Comparison of ENCODE assay signal across 8 mouse cellular contexts in genomic region chr7:112400175-112400574, GRCm38 (mm10). TPM values are rescaled to one million over a fixed set of nuclear protein-coding genes. Genes with fewer than 3 reads are reported as not detected.
A peak's percentile ranks its signal among the peaks of the same experiment; 100 is the strongest.
DNase-seq lines count a peak whose midpoint lies in the region; ATAC-seq and TF ChIP-seq lines count a peak whose summit lies in the region.

No protein-coding gene starts in this region.

- H3K27me3 ChIP-seq in forebrain, embryonic 15.5 days: no peaks in the 10 kb centered on the region; the same call in 1 of the 2 replicates
- peaks cover 9% of the 10 kb centered on the region; the same call in 1 of the 2 replicates for H3K27me3 ChIP-seq in hindbrain, embryonic 10.5 days (ENCODE audit: insufficient read depth, poor library complexity, severe bottlenecking)
- no peaks in the 10 kb centered on the region for H3K27me3 ChIP-seq in small intestine, adult 2 months (ENCODE audit: control insufficient read depth, insufficient read depth, low read length)

- no peak for TF ChIP-seq POLR2A in small intestine, adult 2 months (IDR thresholded peaks at IDR 0.05; ENCODE audit: low read depth, low read length)

- peaks cover 12% of the 10 kb centered on the region for H3K4me1 ChIP-seq in forebrain, embryonic 15.5 days
- H3K4me1 ChIP-seq in hindbrain, embryonic 10.5 days (replicated peaks): peaks cover 26% of the 10 kb centered on the region
- H3K4me1 ChIP-seq in small intestine, adult 2 months (ENCODE audit: control insufficient read depth, insufficient read depth, insufficient read length, low read length): no peaks in the 10 kb centered on the region; the same call in 1 of the 2 replicates

- DNase-seq in layer of hippocampus, adult 11-12 months (ENCODE audit: low spot score): peak; percentile 57
- DNase-seq in layer of hippocampus, adult 9-10 months (ENCODE audit: low spot score): no peak
- peak; percentile 54 for DNase-seq in cerebellum, adult 11-12 months
- peak; percentile 85 for DNase-seq in hindbrain, embryonic 10.5 days (ENCODE audit: low spot score)
- peak; percentile 82 to 84 for DNase-seq in layer of hippocampus, postnatal 10 days (ENCODE audit: low spot score in 2 of 2)

- TF ChIP-seq CTCF in small intestine, adult 2 months (IDR thresholded peaks at IDR 0.05; ENCODE audit: extremely low read depth, insufficient read length, insufficient replicate concordance, low read depth, low read length): peak; percentile 86; the same call in 1 of the 2 replicates

- no peaks in the 10 kb centered on the region for H3K36me3 ChIP-seq in forebrain, embryonic 15.5 days
- H3K36me3 ChIP-seq in hindbrain, embryonic 10.5 days: no peaks in the 10 kb centered on the region
- H3K36me3 ChIP-seq in small intestine, adult 2 months (ENCODE audit: control insufficient read depth, insufficient read depth, low read length): no peaks in the 10 kb centered on the region

- H3K27ac ChIP-seq in forebrain, embryonic 15.5 days (replicated peaks): 0 out of 2 replicates have a peak overlapping the region, but pooled peaks have one; percentile 16
- H3K27ac ChIP-seq in hindbrain, embryonic 10.5 days: peak overlapping the region; percentile 50
- H3K27ac ChIP-seq in small intestine, adult 2 months (ENCODE audit: insufficient read depth, low read depth, low read length): no peak overlapping the region

- H3K4me2 ChIP-seq in forebrain, embryonic 15.5 days (replicated peaks): no peak overlapping the region

- no peak overlapping the region for H3K9ac ChIP-seq in forebrain, embryonic 15.5 days (replicated peaks)

- H3K4me3 ChIP-seq in forebrain, embryonic 15.5 days: no peak overlapping the region
- H3K4me3 ChIP-seq in hindbrain, embryonic 10.5 days: no peak overlapping the region
- no peak overlapping the region for H3K4me3 ChIP-seq in small intestine, adult 2 months (ENCODE audit: low read depth, low read length)

- ATAC-seq in forebrain, embryonic 15.5 days (replicated peaks): peak; percentile 61
- ATAC-seq in megakaryocyte progenitor cell, adult 5-6 weeks (replicated peaks; ENCODE audit: poor library complexity): peak; percentile 86

- no peaks in the 10 kb centered on the region for H3K9me3 ChIP-seq in forebrain, embryonic 15.5 days
- H3K9me3 ChIP-seq in hindbrain, embryonic 10.5 days: no peaks in the 10 kb centered on the region

- WGBS in forebrain, embryonic 15.5 days: 46% methylated on average over 6 of the region's 6 CpGs
- WGBS in hindbrain, embryonic 10.5 days: 53% methylated on average over 6 of the region's 6 CpGs
- 39% methylated on average over 6 of the region's 6 CpGs for WGBS in small intestine, adult 2 months

RNA-seq across cellular contexts. Expression of gene Parva, which starts 27.1 kb away (rescaled TPM):
- polyA plus RNA-seq in forebrain, embryonic 15.5 days (2015; fragmentation: Nextera tagmentation; extraction: Ambion mirVana): 21.0 and 22.2 TPM in 2 replicates
- 46.9 and 54.5 TPM in 2 replicates for polyA plus RNA-seq in hindbrain, embryonic 10.5 days (2016; fragmentation: Nextera tagmentation; extraction: Ambion mirVana)
- 10 to 100 TPM; 50.9 to 56.0 TPM for total RNA-seq in layer of hippocampus, postnatal 10 days (2021)
- total RNA-seq in megakaryocyte progenitor cell, adult 5-6 weeks (2015): not detected in 2 replicates
- not detected in 2 replicates for total RNA-seq in megakaryocyte progenitor cell, adult 5-6 weeks (2017)
- 10.5 and 13.6 TPM in 2 replicates for polyA plus RNA-seq in small intestine, adult 2 months (2012; rRNA removed)
